Mouse (Mus musculus) kidney, adult 2 months (tissue): ENCODE measurements around the gene 1700014D04Rik.

Experiments used
- CTCF ChIP-seq: fragments of 200-500 bp; conservative IDR thresholded peaks from 2 replicates; pipeline ENCODE4 v1.5.1; 2011; ENCODE audit warnings: low read depth, mild to moderate bottlenecking, control low read depth, low read length, moderate library complexity, mixed read lengths; ENCODE audit not compliant: insufficient read depth, insufficient read length
- POLR2A ChIP-seq: fragments of 200-500 bp; IDR thresholded peaks from one replicate; pipeline ENCODE4 v1.6.1; 2011; ENCODE audit warnings: low read depth, low read length, control low read depth

GRCm38 (mm10) chr13:59762791-59763190 lies 16.2 kb upstream of the 1700014D04Rik start:
- no peak for TF ChIP-seq CTCF
- no peak for TF ChIP-seq POLR2A
